Mouse (Mus musculus): ENCODE data around the gene Gm13275.

GRCm38 (mm10) chr4:88815928-88816327 is 21.6 kb downstream of the Gm13275 start, which contains the start of gene Ifna7:
- TF ChIP-seq POLR2A (IDR thresholded peaks at IDR 0.05; ENCODE audit: borderline replicate concordance, control insufficient read depth, low read depth, low read length) (no peak), CTCF (IDR thresholded peaks at IDR 0.05; ENCODE audit: control insufficient read depth, insufficient read depth, low read length) (no peak)
